Mouse (Mus musculus) embryonic fibroblast, embryonic 13.5 days (primary cell): ENCODE data around the gene Hoxb5.

Source experiments
- CTCF ChIP-seq: IDR thresholded peaks from 2 replicates; pipeline ENCODE4 v1.5.1; 2011; ENCODE audit warnings: mild to moderate bottlenecking, control low read depth, low read length, moderate library complexity, borderline replicate concordance; ENCODE audit not compliant: insufficient read depth
- POLR2A ChIP-seq: IDR thresholded peaks from 2 replicates; pipeline ENCODE4 v1.6.1; 2011; ENCODE audit warnings: low read depth, mild to moderate bottlenecking, control low read depth, low read length, moderate library complexity

- TF ChIP-seq CTCF (no peak), POLR2A (no peak)
Measured at GRCm38 (mm10) chr11:96348988-96349387, 45.9 kb downstream of the Hoxb5 start.
